23 mouse cellular contexts compared by ENCODE assay signal in genomic region chr10:41697040-41697439, GRCm38 (mm10). TPM values are rescaled to one million over a fixed set of nuclear protein-coding genes. Genes with fewer than 3 reads are reported as not detected.
DNase-seq lines count a peak whose midpoint lies in the region; ATAC-seq and TF ChIP-seq lines count a peak whose summit lies in the region.
"Had no signal": no experiment of that assay in that cellular context is flagged by ENCODE, and none has a peak within 500 bp of the region (broad histone marks: within the 10 kb centered on the region; RNA-seq: fewer than 3 reads in every experiment).

No protein-coding gene starts in this region.

- H3K27ac ChIP-seq in limb, embryonic 14.5 days (replicated peaks; ENCODE audit: low read depth, low read length): no peak overlapping the region
- no peak overlapping the region for H3K27ac ChIP-seq in limb, embryonic 10.5 days
- H3K27ac ChIP-seq in midbrain, embryonic 10.5 days (replicated peaks): no peak overlapping the region
- H3K27ac ChIP-seq: embryonic facial prominence, embryonic 13.5 days; forebrain, embryonic 15.5 days; hindbrain, embryonic 10.5 days; hindbrain, postnatal 0 days; limb, embryonic 12.5 days; liver, embryonic 12.5 days had no signal

- no peaks in the 10 kb centered on the region for H3K27me3 ChIP-seq in limb, embryonic 14.5 days (ENCODE audit: control insufficient read depth, insufficient read depth, low read length)
- no peaks in the 10 kb centered on the region for H3K27me3 ChIP-seq in limb, embryonic 10.5 days (ENCODE audit: low read depth, poor library complexity, severe bottlenecking)
- no peaks in the 10 kb centered on the region for H3K27me3 ChIP-seq in midbrain, embryonic 10.5 days (ENCODE audit: low read depth, poor library complexity, severe bottlenecking)
- H3K27me3 ChIP-seq: embryonic facial prominence, embryonic 13.5 days; forebrain, embryonic 15.5 days; limb, embryonic 12.5 days; liver, embryonic 12.5 days had no signal

- no peaks in the 10 kb centered on the region for H3K9me3 ChIP-seq in limb, embryonic 14.5 days (ENCODE audit: control insufficient read depth, low read length)
- no peaks in the 10 kb centered on the region for H3K9me3 ChIP-seq in limb, embryonic 10.5 days (replicated peaks)
- no peaks in the 10 kb centered on the region for H3K9me3 ChIP-seq in midbrain, embryonic 10.5 days (replicated peaks)
- H3K9me3 ChIP-seq: embryonic facial prominence, embryonic 13.5 days; forebrain, embryonic 15.5 days; hindbrain, embryonic 10.5 days; limb, embryonic 12.5 days; liver, embryonic 12.5 days had no signal

- TF ChIP-seq POLR2A in limb, embryonic 14.5 days (IDR thresholded peaks at IDR 0.05; ENCODE audit: borderline replicate concordance, extremely low read depth, insufficient read depth, insufficient read length): no peak

- H3K4me2 ChIP-seq in limb, embryonic 14.5 days (replicated peaks; ENCODE audit: low read depth, low read length, severe bottlenecking): no peak overlapping the region
- H3K4me2 ChIP-seq: embryonic facial prominence, embryonic 13.5 days; forebrain, embryonic 15.5 days; heart, embryonic 11.5 days; limb, embryonic 12.5 days; liver, embryonic 12.5 days; midbrain, embryonic 11.5 days had no signal

- no peak overlapping the region for H3K4me3 ChIP-seq in limb, embryonic 14.5 days (replicated peaks; ENCODE audit: low read length)
- no peak overlapping the region for H3K4me3 ChIP-seq in limb, embryonic 10.5 days
- H3K4me3 ChIP-seq in midbrain, embryonic 10.5 days: no peak overlapping the region
- H3K4me3 ChIP-seq: embryonic facial prominence, embryonic 13.5 days; forebrain, embryonic 15.5 days; hindbrain, embryonic 10.5 days; limb, embryonic 12.5 days; liver, embryonic 12.5 days had no signal

- no peaks in the 10 kb centered on the region for H3K4me1 ChIP-seq in limb, embryonic 14.5 days (ENCODE audit: control insufficient read depth, insufficient read depth, low read length)
- H3K4me1 ChIP-seq in limb, embryonic 10.5 days: 0 out of 2 replicates have a peak, but pooled peaks cover under 1% of the 10 kb centered on the region
- no peaks in the 10 kb centered on the region for H3K4me1 ChIP-seq in midbrain, embryonic 10.5 days
- H3K4me1 ChIP-seq: forebrain, embryonic 15.5 days; hindbrain, embryonic 10.5 days; limb, embryonic 12.5 days; liver, embryonic 12.5 days had no signal

- ATAC-seq in limb, embryonic 14.5 days (ENCODE audit: low FRiP score, low read depth): no peak; the same call in 1 of the 2 replicates
- ATAC-seq: forebrain, embryonic 15.5 days; hindbrain, postnatal 0 days; intestine, embryonic 16.5 days; liver, embryonic 12.5 days had no signal

- H3K9ac ChIP-seq in limb, embryonic 14.5 days (ENCODE audit: low read depth, low read length, severe bottlenecking): no peak overlapping the region
- H3K9ac ChIP-seq: embryonic facial prominence, embryonic 13.5 days; forebrain, embryonic 15.5 days; limb, embryonic 12.5 days; liver, embryonic 12.5 days had no signal

- 70% methylated on average over 11 of the region's 11 CpGs for WGBS in limb, embryonic 14.5 days
- 89% methylated on average over 11 of the region's 11 CpGs for WGBS in limb, embryonic 10.5 days
- WGBS in midbrain, embryonic 10.5 days: 88% methylated on average over 11 of the region's 11 CpGs

- no peaks in the 10 kb centered on the region for H3K36me3 ChIP-seq in limb, embryonic 14.5 days (ENCODE audit: control insufficient read depth, insufficient read depth, low read length)
- H3K36me3 ChIP-seq in limb, embryonic 10.5 days: no peaks in the 10 kb centered on the region
- H3K36me3 ChIP-seq in midbrain, embryonic 10.5 days: no peaks in the 10 kb centered on the region
- H3K36me3 ChIP-seq: embryonic facial prominence, embryonic 13.5 days; forebrain, embryonic 15.5 days; hindbrain, embryonic 10.5 days; limb, embryonic 12.5 days; liver, embryonic 12.5 days had no signal

- peak; percentile 52 for DNase-seq in adrenal gland, postnatal 14 days
- no peak for DNase-seq in adrenal gland, adult 18-20 months (ENCODE audit: low spot score in 2 of 2)
- peak; percentile 47 for DNase-seq in limb, embryonic 14.5 days (ENCODE audit: low spot score)
- DNase-seq in limb, embryonic 10.5 days (ENCODE audit: low spot score): no peak
- DNase-seq in ovary, postnatal 36 days (ENCODE audit: low spot score): peak; percentile 41
- no peak for DNase-seq in ovary, postnatal 10 days (ENCODE audit: low spot score)
- DNase-seq in midbrain, embryonic 10.5 days (ENCODE audit: low spot score): no peak
- DNase-seq: cerebellum, adult 2 months; cerebellum, postnatal 25 days; kidney, adult 9 months; kidney, postnatal 14 days; lung, adult 18-20 months; thymus, adult 2 months; thymus, postnatal 4 days had no signal

RNA-seq across cellular contexts. Expression of gene Ccdc162, which starts 19.4 kb away (rescaled TPM):
- total RNA-seq in adrenal gland, postnatal 14 days (2021): 0.56 and 0.82 TPM in 2 replicates
- total RNA-seq in adrenal gland, adult 18-20 months (2021): 1 to 10 TPM in 1 of 2 experiments, under 1 TPM in 1; 0.36 to 1.7 TPM
- 1.2 and 1.6 TPM in 2 replicates for polyA plus RNA-seq in limb, embryonic 14.5 days (2012; rRNA removed)
- polyA plus RNA-seq in limb, embryonic 14.5 days (2014; fragmentation: Nextera tagmentation; extraction: Ambion mirVana): 0.93 and 2.1 TPM in 2 replicates
- 0.38 and 0.41 TPM in 2 replicates for polyA plus RNA-seq in limb, embryonic 10.5 days (2016; fragmentation: Nextera tagmentation; extraction: Ambion mirVana)
- polyA plus RNA-seq in midbrain, embryonic 10.5 days (2016; fragmentation: Nextera tagmentation; extraction: Ambion mirVana): 0.32 and 0.34 TPM in 2 replicates

Comparison
In these comparisons a context has a peak if more than half of its experiments do, and no peak if none do; other contexts are left out.
1. DNase-seq: peak in adrenal gland, postnatal 14 days (single experiment), limb, embryonic 14.5 days (single experiment) and ovary, postnatal 36 days (single experiment); none in adrenal gland, adult 18-20 months (0 of 2), limb, embryonic 10.5 days (single experiment), ovary, postnatal 10 days (single experiment) and midbrain, embryonic 10.5 days (single experiment).